Mouse (Mus musculus) MEL (cell line): Measurements from ENCODE around the gene Abcc3. TPM values are rescaled to one million over a fixed set of nuclear protein-coding genes. Genes with fewer than 3 reads are reported as not detected.

Experiments
- DNase-seq: peaks from one replicate; pipeline ENCODE4 v3.0.0; 2011; ENCODE audit warnings: low read depth, low spot score
- H3K27ac ChIP-seq: 2 replicates; pipeline ENCODE4 v1.5.1; 2012; ENCODE audit warnings: low read depth, mild to moderate bottlenecking, control low read depth, low read length, moderate library complexity; ENCODE audit not compliant: control insufficient read depth
- H3K27me3 ChIP-seq, 2 experiments: fragments of 150-350 bp in 1 of 2; sonication (generic) in 1 of 2; 2 replicates each; pipeline ENCODE4 v1.6.1; 2012; ENCODE audit warnings: low read length in 2 of 2, mild to moderate bottlenecking in 2 of 2, improper control_type of control experiment in 1 of 2, moderate library complexity in 1 of 2; ENCODE audit not compliant: insufficient read depth in 2 of 2, control insufficient read depth in 1 of 2
- H3K36me3 ChIP-seq, 2 experiments: 2 replicates each; pipeline ENCODE4 v1.6.1; 2012 to 2014; ENCODE audit warnings: low read length in 2 of 2, improper control_type of control experiment in 1 of 2, inconsistent platforms in 1 of 2, mild to moderate bottlenecking in 1 of 2; ENCODE audit not compliant: insufficient read depth in 2 of 2, control insufficient read depth in 1 of 2
- H3K4me1 ChIP-seq, 2 experiments: fragments of 150-350 bp in 1 of 2; sonication (generic) in 1 of 2; 2 replicates each; pipeline ENCODE4 v1.6.1; 2012; ENCODE audit warnings: low read length in 2 of 2, improper control_type of control experiment in 1 of 2, mild to moderate bottlenecking in 1 of 2; ENCODE audit not compliant: insufficient read depth in 2 of 2, control insufficient read depth in 1 of 2
- H3K4me3 ChIP-seq, 2 experiments: fragments of 150-350 bp in 1 of 2; sonication (generic) in 1 of 2; 2 replicates each; pipeline ENCODE4 v1.5.1; 2012; ENCODE audit warnings: low read depth in 2 of 2, low read length in 2 of 2, mild to moderate bottlenecking in 2 of 2, moderate library complexity in 2 of 2, control low read depth in 1 of 2, improper control_type of control experiment in 1 of 2; ENCODE audit not compliant: control insufficient read depth in 1 of 2, insufficient read depth in 1 of 2
- H3K79me2 ChIP-seq: 2 replicates; pipeline ENCODE4 v1.6.1; 2012; ENCODE audit warnings: mild to moderate bottlenecking, low read length, moderate library complexity; ENCODE audit not compliant: control insufficient read depth, poor library complexity, insufficient read depth
- H3K9ac ChIP-seq: 2 replicates; pipeline ENCODE4 v1.6.1; 2012; ENCODE audit warnings: low read depth, mild to moderate bottlenecking, control low read depth, low read length, moderate library complexity; ENCODE audit not compliant: control insufficient read depth, poor library complexity, severe bottlenecking
- H3K9me3 ChIP-seq: fragments of 150-350 bp; sonication (generic); replicated peaks from 2 replicates; pipeline ENCODE4 v1.6.1; 2012; ENCODE audit warnings: mild to moderate bottlenecking, low read length, improper control_type of control experiment, moderate library complexity; ENCODE audit not compliant: insufficient read depth
- BHLHE40 ChIP-seq: IDR thresholded peaks from 2 replicates; pipeline ENCODE4 v1.6.1; 2012; ENCODE audit warnings: low read depth, mild to moderate bottlenecking, inconsistent platforms, low read length, improper control_type of control experiment, borderline replicate concordance
- CTCF ChIP-seq, 3 experiments: IDR thresholded peaks in 2 of 3; conservative IDR thresholded peaks in 1 of 3; 2 replicates each; pipeline ENCODE4 v1.5.1; 2011 to 2012; ENCODE audit warnings: low read length in 3 of 3, low read depth in 2 of 3, mild to moderate bottlenecking in 2 of 3, improper control_type of control experiment in 1 of 3, inconsistent platforms in 1 of 3, mixed read lengths in 1 of 3, moderate library complexity in 1 of 3; ENCODE audit not compliant: control insufficient read depth in 1 of 3, insufficient read depth in 1 of 3, poor library complexity in 1 of 3, severe bottlenecking in 1 of 3
- E2F4 ChIP-seq: IDR thresholded peaks from 2 replicates; pipeline ENCODE4 v1.6.1; 2011; ENCODE audit warnings: low read depth, low read length, improper control_type of control experiment, borderline replicate concordance
- EP300 ChIP-seq, 2 experiments: IDR thresholded peaks; 2 replicates each; pipeline ENCODE4 v1.6.1; 2011; ENCODE audit warnings: improper control_type of control experiment in 2 of 2, low read length in 2 of 2, low read depth in 1 of 2, mild to moderate bottlenecking in 1 of 2
- KAT2A ChIP-seq: conservative IDR thresholded peaks from 2 replicates; pipeline ENCODE4 v1.6.1; 2012; ENCODE audit warnings: low read depth, low read length, improper control_type of control experiment, inconsistent platforms
- MAFK ChIP-seq: IDR thresholded peaks from 2 replicates; pipeline ENCODE4 v1.6.1; 2011; ENCODE audit warnings: low read depth, mild to moderate bottlenecking, low read length, improper control_type of control experiment, borderline replicate concordance
- MEF2A ChIP-seq: IDR thresholded peaks from 2 replicates; pipeline ENCODE4 v1.6.1; 2014; ENCODE audit warnings: low read depth, mild to moderate bottlenecking, inconsistent platforms, low read length, improper control_type of control experiment; ENCODE audit not compliant: poor library complexity, insufficient replicate concordance, severe bottlenecking; ENCODE audit errors: extremely low read depth
- NRF1 ChIP-seq: IDR thresholded peaks from 2 replicates; pipeline ENCODE4 v1.6.1; 2014; ENCODE audit warnings: low read depth, mild to moderate bottlenecking, inconsistent platforms, low read length, improper control_type of control experiment, moderate library complexity; ENCODE audit not compliant: poor library complexity, insufficient read depth, severe bottlenecking
- RAD21 ChIP-seq: IDR thresholded peaks from 2 replicates; pipeline ENCODE4 v1.6.1; 2011; ENCODE audit warnings: mild to moderate bottlenecking, low read depth, low read length, improper control_type of control experiment
- SMC3 ChIP-seq: IDR thresholded peaks from 2 replicates; pipeline ENCODE4 v1.6.1; 2011; ENCODE audit warnings: low read depth, low read length, improper control_type of control experiment
- TBP ChIP-seq: IDR thresholded peaks from 2 replicates; pipeline ENCODE4 v1.8.0; 2011; ENCODE audit warnings: low read depth, low read length, improper control_type of control experiment
- UBTF ChIP-seq: IDR thresholded peaks from 2 replicates; pipeline ENCODE4 v1.6.1; 2012; ENCODE audit warnings: low read depth, mild to moderate bottlenecking, inconsistent platforms, low read length, improper control_type of control experiment, moderate library complexity, borderline replicate concordance; ENCODE audit not compliant: insufficient read depth
- USF1 ChIP-seq: IDR thresholded peaks from 2 replicates; pipeline ENCODE4 v1.6.1; 2014; ENCODE audit warnings: low read depth, mild to moderate bottlenecking, inconsistent platforms, low read length, improper control_type of control experiment, moderate library complexity
- ZKSCAN1 ChIP-seq: IDR thresholded peaks from 2 replicates; pipeline ENCODE4 v1.6.1; 2012; ENCODE audit warnings: low read depth, mild to moderate bottlenecking, inconsistent platforms, low read length, improper control_type of control experiment, moderate library complexity
- ZMIZ1 ChIP-seq: IDR thresholded peaks from 2 replicates; pipeline ENCODE4 v1.6.1; 2012; ENCODE audit warnings: low read depth, mild to moderate bottlenecking, inconsistent platforms, low read length, improper control_type of control experiment, moderate library complexity
- ZNF384 ChIP-seq: IDR thresholded peaks from 2 replicates; pipeline ENCODE4 v1.6.1; 2012; ENCODE audit warnings: low read depth, mild to moderate bottlenecking, inconsistent platforms, low read length, improper control_type of control experiment
- polyA plus RNA-seq, 2 experiments: library from polyadenylated mRNA; stranded (reverse) in 1 of 2; unstranded in 1 of 2; fragments of >175 nt in 1 of 2; fragments of >200 nt in 1 of 2; gene quantifications; 2 replicates each; pipeline versions ENCODE4 v1.2.1 to v1.2.4; 2012; ENCODE audit warnings: low replicate concordance in 2 of 2, low read depth in 1 of 2; ENCODE audit not compliant: insufficient read length in 2 of 2, insufficient read depth in 1 of 2, missing spikeins in 1 of 2
- total RNA-seq: library from RNA; depleted of rRNA; stranded (reverse); fragments of 300-350 nt; gene quantifications from 2 replicates; pipeline ENCODE4 v1.2.3, GENCODE M21; 2012

Abcc3 gene
- total and polyA plus RNA-seq, 3 experiments: 0.27 to 0.29 TPM; not detected in 1

GRCm38 (mm10) chr11:94428091-94428835 is 35.5 kb upstream of the Abcc3 start:
- H3K9me3 ChIP-seq: no peaks in the 10 kb centered on the region
- no peaks in the 10 kb centered on the region for H3K4me1 ChIP-seq
- peaks cover 6 to 11% of the 10 kb centered on the region in 2 experiments; a peak in 3 of 4 replicates for H3K27me3 ChIP-seq
- no peak overlapping the region for H3K9ac ChIP-seq
- TF ChIP-seq TBP (no peak), USF1 (no peak)
- H3K36me3 ChIP-seq: no peaks in the 10 kb centered on the region
- no peak for DNase-seq
- H3K27ac ChIP-seq: no peak overlapping the region
- H3K79me2 ChIP-seq: no peaks in the 10 kb centered on the region
- H3K4me3 ChIP-seq: no peak overlapping the region

DNA sequence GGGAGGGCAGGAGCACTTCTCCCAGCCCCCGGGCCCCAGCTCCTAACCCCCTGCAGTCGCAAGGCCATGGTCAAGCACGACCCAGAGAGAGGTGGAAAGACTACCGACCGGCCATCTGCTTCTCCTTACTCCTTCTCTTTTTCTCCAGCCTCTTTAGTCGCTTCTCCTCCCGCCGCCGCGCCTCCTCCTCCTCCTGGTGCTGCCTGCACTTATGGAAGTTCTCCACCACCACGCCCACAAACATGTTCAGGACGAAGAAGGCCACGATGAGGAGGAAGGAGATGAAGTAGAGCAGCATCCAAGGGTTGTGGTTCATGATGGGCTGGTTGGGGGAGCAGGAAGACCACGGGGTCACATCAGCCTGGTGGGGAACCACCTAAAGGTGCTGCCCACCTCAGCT is 32.9 kb upstream of the Abcc3 start:
- DNase-seq: no peak
- H3K27ac ChIP-seq: no peak overlapping the region
- no peaks in the 10 kb centered on the region for H3K9me3 ChIP-seq
- H3K79me2 ChIP-seq: no peaks in the 10 kb centered on the region
- no peak overlapping the region for H3K9ac ChIP-seq
- peaks cover 7 to 14% of the 10 kb centered on the region in 2 experiments; a peak in 3 of 4 replicates for H3K27me3 ChIP-seq
- no peaks in the 10 kb centered on the region for H3K36me3 ChIP-seq
- H3K4me3 ChIP-seq: no peak overlapping the region
- H3K4me1 ChIP-seq: no peaks in the 10 kb centered on the region
- no peak for TF ChIP-seq NRF1

DNA sequence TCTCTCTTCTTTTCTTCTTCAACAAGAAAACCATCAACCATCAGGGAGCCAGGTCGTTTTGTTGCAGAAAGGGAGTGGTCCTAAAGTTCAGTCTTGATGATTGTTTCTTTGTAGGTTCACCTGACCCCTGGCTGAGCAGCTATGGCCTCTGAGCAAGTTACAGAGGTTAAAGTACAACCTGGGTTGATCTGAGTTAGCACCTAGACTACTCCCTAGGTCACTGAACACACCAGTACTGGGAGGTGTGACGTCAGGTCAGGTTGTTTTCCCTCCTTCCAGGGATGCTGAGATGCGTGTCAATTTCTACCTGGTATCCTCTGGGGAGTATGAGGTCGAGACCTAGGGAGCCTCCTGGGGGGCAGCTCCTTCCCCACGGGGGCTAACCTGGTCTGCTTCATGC is 32.4 kb upstream of the Abcc3 start:
- TF ChIP-seq ZNF384 (no peak), ZKSCAN1 (no peak), CTCF (IDR thresholded peaks at IDR 0.05 in 2 of 3, conservative IDR thresholded peaks at IDR 0.05 in 1 of 3; ENCODE audit: control insufficient read depth in 1 of 3, insufficient read depth in 1 of 3, low read depth in 2 of 3, low read length in 3 of 3, poor library complexity in 1 of 3, severe bottlenecking in 1 of 3) (no peak)
- H3K9ac ChIP-seq: no peak overlapping the region

DNA sequence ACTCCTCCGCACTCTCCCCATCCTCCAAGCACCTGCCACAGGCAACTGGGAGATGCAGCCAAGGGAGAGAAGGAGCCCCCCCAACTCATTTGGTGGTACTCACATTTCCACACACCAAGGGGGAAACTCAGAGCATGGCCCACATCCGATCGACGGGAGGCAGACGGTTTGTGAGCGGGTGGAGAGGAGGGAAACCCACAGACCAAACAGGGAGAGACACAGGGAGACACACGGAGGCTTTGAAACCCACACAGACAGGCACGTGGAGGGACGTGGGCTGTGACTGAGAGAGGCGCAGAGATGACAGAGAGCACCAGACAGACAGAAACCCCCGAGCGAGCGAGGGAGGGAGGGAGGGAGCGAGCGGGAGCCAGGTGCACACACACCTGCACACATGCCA is 31.6 kb upstream of the Abcc3 start:
- H3K27me3 ChIP-seq: peaks cover 9 to 20% of the 10 kb centered on the region in 2 experiments
- DNase-seq: no peak
- no peaks in the 10 kb centered on the region for H3K4me1 ChIP-seq
- H3K79me2 ChIP-seq: no peaks in the 10 kb centered on the region
- H3K27ac ChIP-seq: no peak overlapping the region
- H3K9ac ChIP-seq: no peak overlapping the region
- H3K4me3 ChIP-seq: no peak overlapping the region
- no peaks in the 10 kb centered on the region for H3K36me3 ChIP-seq
- no peaks in the 10 kb centered on the region for H3K9me3 ChIP-seq
- no peak for TF ChIP-seq SMC3
- TF ChIP-seq E2F4: no peak
- TF ChIP-seq CTCF (IDR thresholded peaks at IDR 0.05 in 2 of 3, conservative IDR thresholded peaks at IDR 0.05 in 1 of 3; ENCODE audit: control insufficient read depth in 1 of 3, insufficient read depth in 1 of 3, low read depth in 2 of 3, low read length in 3 of 3, poor library complexity in 1 of 3, severe bottlenecking in 1 of 3): no peak
- no peak for TF ChIP-seq MAFK
- TF ChIP-seq RAD21: no peak
- TF ChIP-seq EP300 (IDR thresholded peaks at IDR 0.05; ENCODE audit: low read depth in 1 of 2, low read length in 2 of 2): no peak
- TF ChIP-seq MEF2A: no peak
- no peak for TF ChIP-seq ZMIZ1
- TF ChIP-seq NRF1: no peak
- no peak for TF ChIP-seq BHLHE40
- no peak for TF ChIP-seq KAT2A
- TF ChIP-seq UBTF: no peak

More for the DNA sequence above, 32.4 kb upstream of the Abcc3 start:
- Histone ChIP-seq H3K4me3 (no peak overlapping the region), H3K9me3 (no peaks in the 10 kb centered on the region), H3K27ac (no peak overlapping the region), H3K36me3 (no peaks in the 10 kb centered on the region), H3K4me1 (no peaks in the 10 kb centered on the region), H3K79me2 (no peaks in the 10 kb centered on the region), H3K27me3 (peaks cover 7 to 16% of the 10 kb centered on the region in 2 experiments; a peak in 3 of 4 replicates)
- DNase-seq: no peak
